Mouse (Mus musculus): Measurements from ENCODE around the gene Csrp1.

Gene Csrp1

GRCm38 (mm10) chr1:135777046-135777445 lies 57.2 kb downstream of the Csrp1 start:
- no peak for DNase-seq

DNA sequence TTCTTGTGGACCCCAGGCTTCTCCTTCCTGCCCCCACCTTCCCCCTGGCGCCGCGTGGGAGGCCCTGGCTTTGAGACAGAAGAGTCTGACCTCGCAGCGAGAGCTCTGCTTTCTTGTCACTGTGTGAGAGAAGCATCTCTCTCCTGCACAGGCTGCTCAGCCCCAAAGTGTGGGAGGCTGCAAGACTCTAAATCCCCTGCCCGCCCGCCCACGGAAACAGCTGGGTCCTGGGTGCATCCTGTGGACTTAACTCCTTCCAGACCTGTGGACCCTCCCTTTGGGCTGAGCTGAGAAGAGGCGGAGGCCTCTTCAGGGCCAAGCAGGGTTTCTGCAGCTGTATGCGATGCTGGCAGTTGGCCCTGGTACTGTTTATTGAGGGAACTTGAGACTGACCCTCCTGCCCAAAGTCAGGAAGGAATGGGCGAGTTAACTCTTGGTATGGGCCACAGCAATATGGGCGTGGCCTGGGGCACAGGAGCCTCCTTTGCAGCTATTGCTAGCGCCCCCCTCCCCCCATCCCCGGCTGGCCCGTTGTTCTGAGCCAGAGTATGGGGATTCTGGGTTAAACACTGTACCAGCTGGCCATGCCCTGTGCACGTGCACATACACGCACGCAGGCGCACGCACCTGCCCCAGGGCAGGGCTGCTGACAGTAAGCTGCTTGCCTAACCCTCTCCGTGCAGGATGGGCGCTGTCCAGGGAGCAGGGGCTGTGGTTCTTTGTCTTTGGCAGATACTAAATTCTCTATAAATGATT lies 59.1 kb downstream of the Csrp1 start, which contains the start of gene Tnni1:
Gene Tnni1, plus strand, starts transcription at position 655 of the 756 bp plus-strand sequence.
- no peak for DNase-seq

GRCm38 (mm10) chr1:135780649-135781048 lies 60.8 kb downstream of the Csrp1 start:
- no peak for DNase-seq

- DNase-seq, result peak; percentile 47
Measured at GRCm38 (mm10) chr1:135781220-135781619, 61.4 kb downstream of the Csrp1 start.

DNA sequence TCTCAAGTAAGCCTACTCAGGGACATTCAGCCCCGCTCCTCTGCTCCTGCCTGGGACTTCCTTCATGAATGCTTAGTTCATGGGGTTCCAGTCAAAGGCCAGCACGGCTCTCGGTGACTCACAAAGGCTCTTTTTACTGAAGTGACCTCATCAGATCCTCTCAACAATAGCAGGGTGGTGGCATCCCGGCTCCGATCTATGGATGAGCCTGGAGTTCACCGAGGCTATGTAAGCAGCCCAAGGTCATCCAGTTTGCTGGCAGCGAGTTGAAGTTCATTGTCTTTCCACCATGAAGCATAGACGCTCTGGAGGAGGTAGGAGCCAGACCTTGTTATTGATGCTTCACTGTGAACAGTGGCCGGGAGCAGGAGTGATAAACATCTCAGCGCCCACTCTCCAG lies 63.0 kb downstream of the Csrp1 start:
- DNase-seq, result no peak

DNA sequence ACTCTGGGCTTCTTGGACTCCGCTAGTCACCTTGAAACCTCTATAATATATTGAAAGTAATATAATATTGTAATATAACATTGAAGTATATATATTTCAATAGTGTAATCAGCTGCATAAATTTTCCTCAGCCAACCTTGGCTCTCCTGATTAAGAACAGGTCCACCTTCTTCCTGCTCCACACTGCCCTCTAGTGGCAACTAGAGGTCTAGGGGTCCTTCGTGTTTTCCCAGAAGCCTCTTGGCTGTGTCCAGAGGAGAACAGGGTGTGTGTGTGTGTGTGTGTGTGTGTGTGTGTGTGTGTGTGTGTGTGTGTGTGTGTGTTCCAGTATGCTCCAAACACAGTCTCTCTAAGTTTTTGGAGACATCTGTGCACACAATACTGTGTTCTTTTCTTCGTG lies 67.9 kb downstream of the Csrp1 start:
- DNase-seq, result peak; percentile 54

GRCm38 (mm10) chr1:135788708-135789107 lies 68.8 kb downstream of the Csrp1 start:
- no peak for DNase-seq

DNA sequence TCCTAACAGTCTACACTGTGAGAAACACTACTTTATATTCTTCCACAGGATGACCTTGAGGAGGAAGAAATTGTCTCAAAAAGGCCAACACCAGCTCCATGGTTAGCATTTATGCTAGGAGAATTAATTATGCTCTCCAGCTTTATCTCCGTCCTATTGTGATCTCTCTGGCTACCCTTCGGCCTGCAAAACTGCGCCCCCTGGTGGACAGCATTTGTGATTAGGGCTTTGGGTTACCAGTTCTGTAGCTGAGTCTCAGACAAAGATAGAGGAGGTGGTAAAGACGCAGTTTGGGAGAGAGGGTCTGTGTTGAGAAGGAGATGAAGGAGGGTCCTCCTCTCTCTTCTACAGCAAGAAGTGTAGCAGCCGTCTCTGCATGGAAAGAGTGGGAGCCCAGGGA lies 70.0 kb downstream of the Csrp1 start:
- DNase-seq, result no peak

DNA sequence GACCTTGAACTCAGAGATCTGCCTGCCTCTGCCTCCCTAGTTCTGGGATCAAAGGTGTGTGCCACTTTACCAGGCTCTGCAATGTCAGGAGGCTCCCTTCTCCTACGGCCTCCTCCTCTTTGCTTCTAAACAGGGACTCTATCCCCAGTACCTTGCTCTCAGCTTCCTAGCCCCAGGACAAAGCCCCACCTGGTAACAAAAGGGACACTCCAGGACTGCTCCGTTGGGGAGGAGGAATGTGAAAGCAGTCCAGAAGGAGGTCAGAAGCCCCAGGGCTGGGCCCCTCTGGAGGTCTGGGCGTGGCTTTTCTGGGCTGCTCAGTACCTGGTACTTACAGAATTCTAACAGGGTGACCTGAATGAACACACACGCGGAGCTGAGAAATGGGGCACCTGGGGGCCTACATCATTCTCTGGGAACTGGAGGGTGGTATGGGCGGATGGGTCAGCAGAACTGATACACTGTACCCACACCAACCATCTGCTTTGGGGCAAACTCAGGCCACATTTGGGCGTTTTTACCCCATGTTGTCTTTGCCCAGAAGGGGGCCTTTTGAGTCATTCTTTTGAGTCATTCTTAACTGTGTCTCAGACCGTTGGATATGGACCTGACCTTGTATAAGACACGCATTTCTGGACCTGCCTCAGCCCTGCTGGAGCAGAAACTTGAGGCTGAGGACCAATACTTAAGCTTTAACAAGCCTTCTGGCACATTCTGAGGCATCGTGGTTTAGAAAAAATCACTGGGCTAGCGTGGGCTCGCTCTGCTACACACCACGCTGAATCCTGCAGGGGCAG lies 72.5 kb downstream of the Csrp1 start:
- DNase-seq, result no peak

DNA sequence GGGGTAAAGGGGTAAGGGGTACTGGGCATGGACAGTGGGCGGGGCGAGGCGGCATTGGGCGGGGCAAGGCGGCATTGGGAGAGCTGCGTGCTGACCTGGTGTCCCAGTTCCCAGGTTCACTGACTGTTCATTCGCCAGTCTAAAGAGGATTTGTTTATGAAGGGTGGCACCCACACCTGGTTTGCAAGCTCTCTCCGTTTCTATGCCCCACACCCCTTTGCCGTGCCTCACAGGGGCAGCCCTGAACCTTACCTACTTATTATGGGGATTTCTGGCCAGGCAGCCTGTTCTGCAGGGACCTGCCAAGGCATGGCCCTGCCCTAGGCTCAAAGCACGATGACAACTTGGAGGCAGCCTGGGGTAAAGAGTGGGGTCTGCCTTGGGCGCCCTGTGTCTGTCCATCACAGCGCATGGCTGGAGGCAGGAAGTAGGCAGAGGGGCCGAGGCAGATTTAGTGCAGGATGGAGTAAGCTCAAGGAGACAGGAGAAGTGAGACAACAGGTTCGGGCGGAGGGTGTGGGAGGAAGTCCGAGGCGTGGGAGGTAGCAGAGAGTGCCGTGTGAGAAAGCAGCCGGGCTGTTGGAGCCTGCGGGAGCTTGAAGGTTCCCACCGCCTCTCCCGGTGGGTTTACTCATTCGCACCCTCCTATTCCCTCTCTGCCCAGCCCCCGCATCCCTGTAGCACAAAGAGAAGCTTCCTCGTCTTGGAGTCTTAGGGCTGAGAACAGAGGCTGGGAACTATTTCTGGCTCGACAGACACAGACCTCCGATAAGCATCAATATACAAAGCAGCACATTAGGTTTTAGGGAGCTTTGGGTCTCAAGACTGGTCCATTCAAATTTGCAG lies 73.7 kb downstream of the Csrp1 start:
- DNase-seq, result peak; percentile 80

- DNase-seq, result no peak
Measured at GRCm38 (mm10) chr1:135794216-135795134, 74.6 kb downstream of the Csrp1 start.

- DNase-seq, result no peak
Measured at GRCm38 (mm10) chr1:135798492-135798891, 78.6 kb downstream of the Csrp1 start.

DNA sequence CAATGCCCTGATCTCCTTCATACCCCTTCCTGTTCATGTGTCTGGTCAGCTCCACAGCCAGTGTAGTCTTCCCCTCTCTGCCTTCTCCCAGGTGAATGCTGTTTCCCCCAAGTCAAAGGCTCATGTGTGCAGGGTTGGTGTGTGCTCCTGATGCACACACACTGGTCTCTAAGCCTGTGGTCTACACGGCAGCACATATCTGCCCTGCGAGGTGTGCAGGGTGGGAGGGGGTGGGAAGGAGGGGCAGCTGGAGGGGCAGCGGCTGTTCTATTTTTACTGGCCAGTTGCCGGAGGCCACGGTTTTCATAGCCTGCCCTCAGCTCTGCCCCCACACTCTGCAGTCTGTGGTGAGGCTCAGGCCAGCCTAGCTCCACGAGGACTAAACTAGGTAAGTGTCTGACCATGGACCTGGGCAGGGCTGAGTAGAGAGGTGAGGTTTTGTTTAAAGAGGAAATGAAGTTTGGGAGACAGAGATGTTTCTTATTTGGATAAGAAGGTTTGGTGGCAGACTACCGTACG lies 79.3 kb downstream of the Csrp1 start:
- no peak for DNase-seq

DNA sequence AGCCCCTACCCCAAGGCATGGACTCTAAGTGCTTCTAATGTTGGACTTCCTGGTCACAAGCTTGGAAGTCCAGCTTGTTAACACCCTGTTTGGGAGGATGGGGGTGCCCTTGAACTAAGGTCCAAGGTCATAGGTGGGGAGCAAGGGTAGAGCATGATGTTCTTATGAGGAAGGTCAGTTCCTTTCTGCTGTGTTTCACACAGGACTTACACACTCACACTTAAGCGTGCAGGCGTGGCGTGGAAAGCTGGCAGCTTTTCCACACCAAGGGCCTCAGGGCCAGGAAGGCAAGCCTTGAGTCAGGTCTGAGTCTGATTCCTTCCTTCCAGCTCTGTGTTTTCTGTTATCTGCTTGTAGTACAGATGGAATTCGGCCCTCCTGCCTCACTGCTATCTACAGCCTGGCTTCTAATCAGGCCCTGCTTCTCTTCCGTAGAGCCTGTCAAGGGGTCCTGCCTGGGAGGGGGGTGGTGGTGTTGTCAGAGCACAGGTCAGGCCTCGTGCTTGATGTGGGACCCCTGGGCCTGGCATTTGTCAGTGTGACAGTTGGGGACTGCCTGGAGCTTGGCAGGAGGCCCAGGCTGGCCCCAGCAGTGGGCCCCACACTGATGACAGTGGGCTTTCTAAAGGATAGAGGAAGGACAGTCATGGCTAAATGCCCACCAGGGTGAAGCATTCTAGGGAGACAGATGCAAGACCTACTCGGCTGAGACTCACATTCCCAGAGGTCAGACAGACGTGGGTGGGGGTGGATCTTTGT lies 80.5 kb downstream of the Csrp1 start:
- DNase-seq, result no peak

Measured in right cerebral cortex, postnatal 25 days (tissue).